Mouse (Mus musculus) limb, embryonic 12.5 days (tissue): ENCODE results near the gene Kcnq2. TPM values are rescaled to one million over a fixed set of nuclear protein-coding genes. Genes with fewer than 3 reads are reported as not detected.

Experiments
- ATAC-seq: fragments of 200-750 bp; cut with Nextera tagmentation; 2 replicates; pipeline ENCODE4 v1.8.0; 2017; ENCODE audit warnings: low read depth, moderate TSS enrichment; ENCODE audit not compliant: insufficient number of reproducible peaks, insufficient read depth, low FRiP score, low TSS enrichment
- H3K27ac ChIP-seq: fragments of 300-500 bp; sonication (generic); 2 replicates; pipeline ENCODE4 v1.5.1; 2016; ENCODE audit warnings: mild to moderate bottlenecking, moderate library complexity
- H3K27me3 ChIP-seq: fragments of 300-500 bp; sonication (generic); 2 replicates; pipeline ENCODE4 v1.6.1; 2016; ENCODE audit warnings: mild to moderate bottlenecking, moderate library complexity
- H3K36me3 ChIP-seq: fragments of 300-500 bp; sonication (generic); 2 replicates; pipeline ENCODE4 v1.6.1; 2016; ENCODE audit warnings: mild to moderate bottlenecking, moderate library complexity
- H3K4me1 ChIP-seq: fragments of 300-500 bp; sonication (generic); replicated peaks from 2 replicates; pipeline ENCODE4 v1.6.1; 2016
- H3K4me2 ChIP-seq: fragments of 300-500 bp; sonication (generic); 2 replicates; pipeline ENCODE4 v1.6.1; 2016; ENCODE audit warnings: mild to moderate bottlenecking, moderate library complexity
- H3K4me3 ChIP-seq: fragments of 300-500 bp; sonication (generic); replicated peaks from 2 replicates; pipeline ENCODE4 v1.5.1; 2016; ENCODE audit warnings: mild to moderate bottlenecking
- H3K9ac ChIP-seq: fragments of 300-500 bp; sonication (generic); replicated peaks from 2 replicates; pipeline ENCODE4 v1.6.1; 2016; ENCODE audit warnings: mild to moderate bottlenecking, moderate library complexity
- H3K9me3 ChIP-seq: fragments of 300-500 bp; sonication (generic); 2 replicates; pipeline ENCODE4 v1.6.1; 2016; ENCODE audit warnings: mild to moderate bottlenecking, moderate library complexity
- WGBS: fragments of 180-500 bp; shearing (Covaris S2); methylation state at CpG from one replicate; pipeline ENCODE4 v1.1.7; 2016; 5-methylcytosine and 5-hydroxymethylcytosine counted together
- polyA plus RNA-seq: library from polyadenylated mRNA; unstranded; fragments of >200 nt; fragmentation: Nextera tagmentation; extraction: Ambion mirVana; gene quantifications from 2 replicates; pipeline ENCODE4 v1.2.1, GENCODE M21; 2016

The Kcnq2 gene
- polyA plus RNA-seq, 1 experiment from 2014 or later: 0.26 TPM

DNA sequence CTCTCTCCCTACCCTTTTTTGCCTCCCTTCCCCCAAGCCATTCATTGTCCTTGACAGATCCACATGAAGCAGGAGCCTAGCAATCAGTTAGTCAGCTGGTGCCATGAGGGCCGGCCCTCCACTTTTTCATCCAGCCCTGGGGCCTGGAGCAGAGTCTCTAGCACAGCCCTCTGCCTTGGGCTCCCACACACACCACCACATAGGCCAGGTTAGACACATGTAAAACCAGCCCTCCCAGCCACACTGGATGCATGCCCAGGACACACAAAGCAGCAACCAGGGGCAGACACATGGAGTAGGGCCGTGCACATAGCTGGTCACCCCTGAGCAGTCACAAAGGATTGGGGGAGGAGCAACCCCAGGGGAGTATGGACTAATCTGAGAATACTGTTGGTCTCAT lies 32.9 kb downstream of the Kcnq2 start:
- Histone ChIP-seq H3K36me3 (no peaks in the 10 kb centered on the region), H3K4me1 (no peaks in the 10 kb centered on the region), H3K4me3 (no peak overlapping the region), H3K4me2 (no peak overlapping the region), H3K9me3 (no peaks in the 10 kb centered on the region), H3K27me3 (no peaks in the 10 kb centered on the region), H3K27ac (no peak overlapping the region), H3K9ac (no peak overlapping the region)
- ATAC-seq: no peak
- 60% methylated on average over 2 of the region's 2 CpGs for WGBS

GRCm38 (mm10) chr2:181101626-181102025 lies 33.5 kb downstream of the Kcnq2 start:
- no peaks in the 10 kb centered on the region for H3K4me1 ChIP-seq
- no peaks in the 10 kb centered on the region for H3K36me3 ChIP-seq
- H3K27ac ChIP-seq: no peak overlapping the region
- H3K9ac ChIP-seq: no peak overlapping the region
- H3K4me3 ChIP-seq: no peak overlapping the region
- H3K4me2 ChIP-seq: no peak overlapping the region
- ATAC-seq: no peak
- 62% methylated on average over 1 of the region's 1 CpGs for WGBS
- H3K9me3 ChIP-seq: no peaks in the 10 kb centered on the region
- H3K27me3 ChIP-seq: no peaks in the 10 kb centered on the region; the same call in 1 of the 2 replicates

DNA sequence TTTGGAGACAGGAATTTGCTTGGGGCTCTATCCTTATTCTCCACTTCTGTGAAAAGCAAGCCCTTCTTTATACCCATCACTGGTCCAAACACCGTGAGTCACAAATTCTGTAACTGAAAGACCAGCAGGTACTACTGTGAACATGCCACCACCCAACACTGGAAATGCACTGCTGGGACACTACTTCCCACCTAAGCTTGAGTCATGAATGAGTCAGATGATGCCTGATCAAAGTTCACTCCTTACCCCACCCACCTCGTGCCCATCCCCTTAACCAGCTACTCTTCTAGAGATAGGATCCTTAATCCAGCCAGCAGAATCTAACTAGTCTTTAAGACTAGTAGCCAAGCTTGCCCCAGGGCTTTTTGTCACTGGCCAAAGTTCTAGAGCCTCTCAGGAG lies 35.0 kb downstream of the Kcnq2 start:
- H3K4me3 ChIP-seq: no peak overlapping the region
- H3K9ac ChIP-seq: no peak overlapping the region
- no peaks in the 10 kb centered on the region; the same call in 1 of the 2 replicates for H3K27me3 ChIP-seq
- no peaks in the 10 kb centered on the region for H3K4me1 ChIP-seq
- H3K9me3 ChIP-seq: no peaks in the 10 kb centered on the region
- H3K27ac ChIP-seq: no peak overlapping the region
- 71% methylated on average over 2 of the region's 2 CpGs for WGBS
- no peaks in the 10 kb centered on the region for H3K36me3 ChIP-seq
- ATAC-seq: no peak
- H3K4me2 ChIP-seq: no peak overlapping the region

GRCm38 (mm10) chr2:181090123-181090522 lies 45.0 kb downstream of the Kcnq2 start:
- Histone ChIP-seq H3K9ac (no peak overlapping the region), H3K9me3 (no peaks in the 10 kb centered on the region), H3K36me3 (no peaks in the 10 kb centered on the region), H3K4me2 (no peak overlapping the region), H3K4me1 (no peaks in the 10 kb centered on the region), H3K4me3 (no peak overlapping the region), H3K27me3 (no peaks in the 10 kb centered on the region), H3K27ac (no peak overlapping the region)
- 82% methylated on average over 3 of the region's 3 CpGs for WGBS
- ATAC-seq: no peak

- WGBS: 56% methylated on average over 8 of the region's 8 CpGs
- Histone ChIP-seq H3K27me3 (no peaks in the 10 kb centered on the region), H3K36me3 (no peaks in the 10 kb centered on the region), H3K4me3 (no peak overlapping the region), H3K4me1 (no peaks in the 10 kb centered on the region), H3K4me2 (no peak overlapping the region), H3K27ac (no peak overlapping the region), H3K9ac (no peak overlapping the region), H3K9me3 (no peaks in the 10 kb centered on the region)
- no peak for ATAC-seq
Measured at GRCm38 (mm10) chr2:181084997-181085396, 50.1 kb downstream of the Kcnq2 start.

DNA sequence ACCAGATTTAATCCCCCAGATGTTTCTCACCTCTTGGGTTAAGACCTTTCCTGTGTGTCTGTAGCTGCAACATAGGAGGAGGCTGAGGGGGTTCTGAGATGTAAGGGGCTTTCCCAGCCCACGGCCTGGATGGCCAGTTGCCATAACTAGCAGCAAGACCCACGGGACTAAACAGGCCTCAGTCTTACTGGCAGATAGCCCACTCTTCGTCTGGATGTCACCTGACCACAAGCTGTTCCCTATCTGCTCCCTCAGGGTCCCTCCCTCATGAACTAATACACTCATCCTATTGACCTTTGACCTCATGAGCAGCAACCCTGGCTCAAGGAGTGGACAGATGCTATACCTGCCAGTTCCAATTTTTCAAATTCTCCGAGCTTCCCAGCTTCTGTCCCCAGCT lies 51.2 kb downstream of the Kcnq2 start:
- ATAC-seq: no peak

GRCm38 (mm10) chr2:181080886-181081285 lies 54.2 kb downstream of the Kcnq2 start:
- 64% methylated on average over 5 of the region's 5 CpGs for WGBS
- no peak overlapping the region for H3K27ac ChIP-seq

More for the DNA sequence above, 51.2 kb downstream of the Kcnq2 start:
- Histone ChIP-seq H3K9ac (no peak overlapping the region), H3K4me2 (no peak overlapping the region), H3K27me3 (peaks cover 2% of the 10 kb centered on the region; the same call in 1 of the 2 replicates), H3K9me3 (no peaks in the 10 kb centered on the region), H3K4me3 (no peak overlapping the region), H3K4me1 (no peaks in the 10 kb centered on the region), H3K36me3 (no peaks in the 10 kb centered on the region), H3K27ac (no peak overlapping the region)
- 64% methylated on average over 4 of the region's 4 CpGs for WGBS

DNA sequence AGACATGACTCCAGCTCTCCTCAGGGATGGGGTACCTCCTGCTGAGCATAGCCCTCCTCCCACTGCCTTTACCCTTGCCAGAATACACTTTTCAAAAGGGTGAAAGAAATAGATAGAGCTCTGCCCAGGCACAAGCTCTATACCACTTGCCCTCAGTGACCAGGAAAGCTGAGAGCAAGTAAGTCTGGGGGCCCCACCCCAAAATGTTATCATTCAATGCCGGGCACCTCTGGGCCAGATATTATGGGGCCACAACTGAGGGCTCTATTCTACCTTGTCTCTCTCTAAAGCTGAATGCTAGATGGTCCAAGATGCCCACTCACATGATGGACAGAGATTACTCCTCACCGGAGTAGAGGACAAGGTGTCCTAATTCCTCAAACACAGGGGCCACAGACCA lies 55.6 kb downstream of the Kcnq2 start:
- Histone ChIP-seq H3K27me3 (peaks cover 4% of the 10 kb centered on the region; the same call in 1 of the 2 replicates), H3K4me2 (no peak overlapping the region), H3K9ac (no peak overlapping the region), H3K9me3 (no peaks in the 10 kb centered on the region), H3K27ac (no peak overlapping the region), H3K36me3 (no peaks in the 10 kb centered on the region), H3K4me3 (no peak overlapping the region), H3K4me1 (no peaks in the 10 kb centered on the region)
- WGBS: 90% methylated on average over 2 of the region's 2 CpGs
- ATAC-seq: no peak

More at GRCm38 (mm10) chr2:181080886-181081285, 54.2 kb downstream of the Kcnq2 start:
- H3K4me1 ChIP-seq: no peaks in the 10 kb centered on the region
- no peaks in the 10 kb centered on the region for H3K9me3 ChIP-seq
- H3K36me3 ChIP-seq: no peaks in the 10 kb centered on the region
- H3K9ac ChIP-seq: no peak overlapping the region
- H3K27me3 ChIP-seq: peaks cover 4% of the 10 kb centered on the region; the same call in 1 of the 2 replicates
- H3K4me2 ChIP-seq: no peak overlapping the region
- no peak overlapping the region for H3K4me3 ChIP-seq
- ATAC-seq: no peak

- H3K27ac ChIP-seq: no peak overlapping the region
- H3K9ac ChIP-seq: no peak overlapping the region
- no peaks in the 10 kb centered on the region for H3K36me3 ChIP-seq
- ATAC-seq: no peak
- no peak overlapping the region for H3K4me3 ChIP-seq
- no peaks in the 10 kb centered on the region for H3K9me3 ChIP-seq
- H3K4me2 ChIP-seq: no peak overlapping the region
- WGBS: 84% methylated on average over 2 of the region's 2 CpGs
- H3K27me3 ChIP-seq: peaks cover 4% of the 10 kb centered on the region; the same call in 1 of the 2 replicates
- no peaks in the 10 kb centered on the region for H3K4me1 ChIP-seq
Measured at GRCm38 (mm10) chr2:181078908-181079307, 56.2 kb downstream of the Kcnq2 start.

DNA sequence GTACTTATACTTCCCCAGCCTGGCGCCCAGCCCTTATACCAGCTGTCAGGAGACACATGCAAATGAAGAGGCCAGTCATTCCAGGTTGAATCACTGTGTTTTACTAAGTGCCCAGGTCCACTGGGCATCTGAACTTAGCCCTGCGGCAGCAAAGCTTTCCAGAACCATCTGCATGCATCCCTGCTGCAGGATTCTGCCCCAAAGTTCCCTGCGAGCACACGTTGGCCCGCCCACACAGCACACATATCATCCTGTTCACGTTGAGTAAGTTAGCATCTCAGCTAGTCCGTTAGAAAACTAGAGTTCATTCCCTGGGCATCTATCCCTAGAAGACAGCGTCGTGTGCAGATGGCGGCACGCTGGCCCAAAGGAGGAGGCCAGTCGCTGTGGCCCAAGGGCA lies 59.6 kb downstream of the Kcnq2 start:
- Histone ChIP-seq H3K4me3 (no peak overlapping the region), H3K27me3 (peaks cover 4% of the 10 kb centered on the region; the same call in 1 of the 2 replicates), H3K9me3 (no peaks in the 10 kb centered on the region), H3K4me2 (no peak overlapping the region), H3K4me1 (no peaks in the 10 kb centered on the region), H3K27ac (no peak overlapping the region), H3K36me3 (no peaks in the 10 kb centered on the region), H3K9ac (no peak overlapping the region)
- WGBS: 81% methylated on average over 12 of the region's 12 CpGs
- ATAC-seq: no peak

DNA sequence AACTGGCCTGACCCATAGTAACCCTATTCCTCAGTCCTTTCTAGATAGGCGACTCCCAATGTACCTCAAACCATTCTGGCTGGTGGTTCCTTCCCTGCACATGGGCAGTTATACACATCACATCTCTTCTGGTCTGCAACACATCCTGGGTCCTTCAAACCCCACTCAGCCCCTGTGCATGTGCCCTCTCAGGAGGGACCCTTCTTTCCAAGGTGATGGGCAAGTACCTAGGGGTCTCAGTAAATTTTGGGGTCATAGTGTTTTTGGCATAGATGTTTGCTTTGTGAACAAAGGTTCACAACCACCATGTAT lies 62.7 kb downstream of the Kcnq2 start:
- Histone ChIP-seq H3K9me3 (no peaks in the 10 kb centered on the region), H3K4me1 (no peaks in the 10 kb centered on the region), H3K9ac (no peak overlapping the region), H3K36me3 (no peaks in the 10 kb centered on the region), H3K27me3 (no peaks in the 10 kb centered on the region), H3K27ac (no peak overlapping the region), H3K4me2 (no peak overlapping the region), H3K4me3 (no peak overlapping the region)
- WGBS: 4% methylated on average over 1 of the region's 1 CpGs
- ATAC-seq: no peak

GRCm38 (mm10) chr2:181071706-181072402 lies 63.2 kb downstream of the Kcnq2 start:
- H3K36me3 ChIP-seq: no peaks in the 10 kb centered on the region
- ATAC-seq: no peak
- no peak overlapping the region for H3K9ac ChIP-seq
- no peak overlapping the region for H3K4me3 ChIP-seq
- no peaks in the 10 kb centered on the region for H3K9me3 ChIP-seq
- no peak overlapping the region for H3K4me2 ChIP-seq
- no peaks in the 10 kb centered on the region for H3K27me3 ChIP-seq
- H3K27ac ChIP-seq: no peak overlapping the region
- 63% methylated on average over 7 of the region's 7 CpGs for WGBS
- no peaks in the 10 kb centered on the region for H3K4me1 ChIP-seq
